Mouse (Mus musculus) forebrain, embryonic 11.5 days (tissue): ENCODE data around the gene Klf3. TPM values are rescaled to one million over a fixed set of nuclear protein-coding genes. Genes with fewer than 3 reads are reported as not detected.
A peak's percentile ranks its signal among the peaks of the same experiment; 100 is the strongest.

ENCODE experiments used
- ATAC-seq: fragments of 200-750 bp; cut with Nextera tagmentation; replicated peaks from 2 replicates; pipeline ENCODE4 v1.8.0; 2017; ENCODE audit warnings: moderate TSS enrichment; ENCODE audit not compliant: low FRiP score
- DNase-seq: peaks from one replicate; pipeline ENCODE4 v3.0.0-alpha.2; 2017; ENCODE audit warnings: low spot score
- H3K27ac ChIP-seq: fragments of 300-500 bp; sonication (generic); 2 replicates; pipeline ENCODE4 v1.5.1; 2014; ENCODE audit warnings: low read depth, low read length
- H3K27me3 ChIP-seq: fragments of 300-500 bp; sonication (generic); 2 replicates; pipeline ENCODE4 v1.6.1; 2014; ENCODE audit warnings: mild to moderate bottlenecking, low read length, mixed read lengths; ENCODE audit not compliant: control insufficient read depth, insufficient read depth
- H3K36me3 ChIP-seq: fragments of 300-500 bp; sonication (generic); 2 replicates; pipeline ENCODE4 v1.6.1; 2014; ENCODE audit warnings: mild to moderate bottlenecking, low read length, moderate library complexity, mixed read lengths; ENCODE audit not compliant: control insufficient read depth, insufficient read depth
- H3K4me1 ChIP-seq: fragments of 300-500 bp; sonication (generic); replicated peaks from 2 replicates; pipeline ENCODE4 v1.6.1; 2014; ENCODE audit warnings: low read length, mixed read lengths; ENCODE audit not compliant: control insufficient read depth, insufficient read depth
- H3K4me2 ChIP-seq: fragments of 300-500 bp; sonication (generic); 2 replicates; pipeline ENCODE4 v1.6.1; 2014; ENCODE audit warnings: low read depth, mild to moderate bottlenecking, low read length, moderate library complexity, mixed read lengths; ENCODE audit not compliant: severe bottlenecking
- H3K4me3 ChIP-seq: fragments of 300-500 bp; sonication (generic); 2 replicates; pipeline ENCODE4 v1.5.1; 2014; ENCODE audit warnings: low read depth, low read length
- H3K9ac ChIP-seq: fragments of 300-500 bp; sonication (generic); 2 replicates; pipeline ENCODE4 v1.6.1; 2014; ENCODE audit warnings: low read length
- H3K9me3 ChIP-seq: fragments of 300-500 bp; sonication (generic); 2 replicates; pipeline ENCODE4 v1.6.1; 2016; ENCODE audit warnings: low read length, mixed read lengths; ENCODE audit not compliant: control insufficient read depth
- WGBS: fragments of 180-500 bp; shearing (Covaris S2); extraction: QIAGEN DNeasy Blood & Tissue Kit; methylation state at CpG from one replicate; pipeline ENCODE4 v1.1.7; 2014; 5-methylcytosine and 5-hydroxymethylcytosine counted together
- polyA plus RNA-seq: library from polyadenylated mRNA; unstranded; fragments of >200 nt; fragmentation: Nextera tagmentation; extraction: Ambion mirVana; gene quantifications from 2 replicates; pipeline ENCODE4 v1.2.1, GENCODE M21; 2014

Gene Klf3
- polyA plus RNA-seq, 1 experiment from 2014 or later, result 40.9 TPM

GRCm38 (mm10) chr5:64812124-64812982 is 9.2 kb downstream of the Klf3 start:
- Histone ChIP-seq H3K4me3 (0 out of 2 replicates have a peak overlapping the region, but pooled peaks have one; percentile 2), H3K9ac (peak overlapping the region; percentile 53)

GRCm38 (mm10) chr5:64812983-64813304 is 9.8 kb downstream of the Klf3 start:
- Histone ChIP-seq H3K9me3 (no peaks in the 10 kb centered on the region), H3K4me1 (peaks cover 37% of the 10 kb centered on the region), H3K27me3 (no peaks in the 10 kb centered on the region), H3K27ac (peak overlapping the region; percentile 88), H3K4me3 (no peak overlapping the region), H3K4me2 (peak overlapping the region; percentile 41; the same call in 1 of the 2 replicates), H3K36me3 (0 out of 2 replicates have a peak, but pooled peaks cover 2% of the 10 kb centered on the region), H3K9ac (peak overlapping the region; percentile 53)
- ATAC-seq (no peak), DNase-seq (no peak)
- 33% methylated on average over 4 of the region's 4 CpGs for WGBS

More at GRCm38 (mm10) chr5:64812124-64812982, 9.2 kb downstream of the Klf3 start:
- Histone ChIP-seq H3K4me2 (peak overlapping the region; percentile 41; the same call in 1 of the 2 replicates), H3K27ac (peak overlapping the region; percentile 88), H3K36me3 (0 out of 2 replicates have a peak, but pooled peaks cover 2% of the 10 kb centered on the region), H3K4me1 (peaks cover 37% of the 10 kb centered on the region), H3K27me3 (no peaks in the 10 kb centered on the region), H3K9me3 (no peaks in the 10 kb centered on the region)
- no peak for ATAC-seq
- no peak for DNase-seq
- WGBS, result 16% methylated on average over 22 of the region's 22 CpGs

- Histone ChIP-seq H3K4me2 (no peak overlapping the region), H3K9ac (no peak overlapping the region), H3K27ac (no peak overlapping the region), H3K4me3 (no peak overlapping the region), H3K27me3 (no peaks in the 10 kb centered on the region), H3K4me1 (peaks cover 36% of the 10 kb centered on the region), H3K36me3 (0 out of 2 replicates have a peak, but pooled peaks cover 2% of the 10 kb centered on the region), H3K9me3 (no peaks in the 10 kb centered on the region)
- ATAC-seq (no peak), DNase-seq (peak; percentile 91)
- 9% methylated on average over 9 of the region's 9 CpGs for WGBS
Measured at GRCm38 (mm10) chr5:64813361-64813760, 10.2 kb downstream of the Klf3 start.

- DNase-seq (no peak), ATAC-seq (no peak)
- peaks cover 31% of the 10 kb centered on the region for H3K4me1 ChIP-seq
- H3K36me3 ChIP-seq, result peaks cover 3% of the 10 kb centered on the region; the same call in 1 of the 2 replicates
- no peak overlapping the region for H3K9ac ChIP-seq
- no peaks in the 10 kb centered on the region for H3K9me3 ChIP-seq
- H3K27ac ChIP-seq, result no peak overlapping the region
- no peak overlapping the region for H3K4me3 ChIP-seq
- WGBS, result 91% methylated on average over 7 of the region's 7 CpGs
- no peak overlapping the region for H3K4me2 ChIP-seq
- no peaks in the 10 kb centered on the region for H3K27me3 ChIP-seq
Measured at GRCm38 (mm10) chr5:64814416-64814815, 11.2 kb downstream of the Klf3 start.

GRCm38 (mm10) chr5:64815631-64816030 is 12.4 kb downstream of the Klf3 start:
- DNase-seq (no peak), ATAC-seq (no peak)
- Histone ChIP-seq H3K27ac (no peak overlapping the region), H3K4me3 (no peak overlapping the region), H3K9ac (no peak overlapping the region), H3K4me2 (no peak overlapping the region), H3K9me3 (no peaks in the 10 kb centered on the region), H3K27me3 (no peaks in the 10 kb centered on the region), H3K4me1 (peaks cover 24% of the 10 kb centered on the region), H3K36me3 (peaks cover 3% of the 10 kb centered on the region; the same call in 1 of the 2 replicates)
- 93% methylated on average over 8 of the region's 8 CpGs for WGBS

GRCm38 (mm10) chr5:64816290-64816973 is 13.2 kb downstream of the Klf3 start:
- Histone ChIP-seq H3K4me1 (peaks cover 16% of the 10 kb centered on the region), H3K4me3 (no peak overlapping the region), H3K27ac (no peak overlapping the region), H3K27me3 (no peaks in the 10 kb centered on the region), H3K9ac (no peak overlapping the region), H3K9me3 (no peaks in the 10 kb centered on the region), H3K36me3 (peaks cover 3% of the 10 kb centered on the region; the same call in 1 of the 2 replicates), H3K4me2 (no peak overlapping the region)
- no peak for DNase-seq
- no peak for ATAC-seq
- WGBS, result 87% methylated on average over 15 of the region's 15 CpGs

GRCm38 (mm10) chr5:64816974-64817296 is 13.7 kb downstream of the Klf3 start:
- ATAC-seq (no peak), DNase-seq (no peak)
- H3K27ac ChIP-seq, result no peak overlapping the region
- 95% methylated on average over 8 of the region's 8 CpGs for WGBS
- H3K4me1 ChIP-seq, result peaks cover 11% of the 10 kb centered on the region
- no peak overlapping the region for H3K4me3 ChIP-seq
- H3K4me2 ChIP-seq, result no peak overlapping the region
- peaks cover 3% of the 10 kb centered on the region; the same call in 1 of the 2 replicates for H3K36me3 ChIP-seq
- H3K9me3 ChIP-seq, result no peaks in the 10 kb centered on the region
- H3K9ac ChIP-seq, result no peak overlapping the region
- H3K27me3 ChIP-seq, result no peaks in the 10 kb centered on the region

- WGBS, result 91% methylated on average over 6 of the region's 6 CpGs
- Histone ChIP-seq H3K4me1 (no peaks in the 10 kb centered on the region), H3K27me3 (no peaks in the 10 kb centered on the region), H3K9ac (no peak overlapping the region), H3K4me2 (no peak overlapping the region), H3K36me3 (peaks cover 12% of the 10 kb centered on the region), H3K9me3 (no peaks in the 10 kb centered on the region), H3K27ac (no peak overlapping the region), H3K4me3 (no peak overlapping the region)
- DNase-seq (peak; percentile 18), ATAC-seq (no peak)
Measured at GRCm38 (mm10) chr5:64819390-64819789, 16.2 kb downstream of the Klf3 start.
